Mouse (Mus musculus) thymus, postnatal 25 days (tissue): ENCODE measurements at regions not wholly inside any gene's neighbourhood (a gene's known extent, or its start where the extent isn't known, plus 50 kb on each side); places are given as distances from the start of the nearest gene placed in this dataset.

ENCODE experiments used
- DNase-seq: peaks from one replicate; pipeline ENCODE4 v3.0.0; 2022

GRCm38 (mm10) chr11:64135308-64135591, 56.0 kb upstream of the Cox10 start:
- DNase-seq: no peak

GRCm38 (mm10) chr11:64134571-64135307, 55.5 kb upstream of the Cox10 start:
- no peak for DNase-seq
